Comparison of ENCODE assay signal across 9 mouse cellular contexts in genomic region chr3:86793720-86794191, GRCm38 (mm10).
DNase-seq lines count a peak whose midpoint lies in the region; ATAC-seq and TF ChIP-seq lines count a peak whose summit lies in the region.
"Had no signal": no experiment of that assay in that cellular context is flagged by ENCODE, and none has a peak within 500 bp of the region (broad histone marks: within the 10 kb centered on the region; RNA-seq: fewer than 3 reads in every experiment).

No protein-coding gene starts in this region.

- H3K4me3 ChIP-seq in limb, embryonic 14.5 days (replicated peaks; ENCODE audit: low read length): no peak overlapping the region
- H3K4me3 ChIP-seq in limb, embryonic 10.5 days: no peak overlapping the region
- H3K4me3 ChIP-seq in hindbrain, postnatal 0 days (ENCODE audit: low read length): no peak overlapping the region

- DNase-seq in adrenal gland, adult 2 months: peak; percentile 68
- DNase-seq in adrenal gland, adult 18-20 months (ENCODE audit: low spot score in 2 of 2): no peak
- DNase-seq in limb, embryonic 14.5 days (ENCODE audit: low spot score): no peak
- no peak for DNase-seq in limb, embryonic 10.5 days (ENCODE audit: low spot score)
- peak; percentile 44 for DNase-seq in hindbrain, postnatal 0 days (ENCODE audit: low spot score)
- DNase-seq in lung, postnatal 4 days: peak; percentile 54 to 71
- DNase-seq in urinary bladder, postnatal 14 days (ENCODE audit: low spot score): no peak
- DNase-seq: thymus, postnatal 25 days had no signal

- no peak overlapping the region for H3K4me2 ChIP-seq in limb, embryonic 14.5 days (replicated peaks; ENCODE audit: low read depth, low read length, severe bottlenecking)
- no peak overlapping the region for H3K4me2 ChIP-seq in hindbrain, postnatal 0 days (ENCODE audit: low read depth, low read length)

- TF ChIP-seq POLR2A in limb, embryonic 14.5 days (IDR thresholded peaks at IDR 0.05; ENCODE audit: borderline replicate concordance, extremely low read depth, insufficient read depth, insufficient read length): no peak

- no peak overlapping the region for H3K9ac ChIP-seq in limb, embryonic 14.5 days (ENCODE audit: low read depth, low read length, severe bottlenecking)
- no peak overlapping the region for H3K9ac ChIP-seq in hindbrain, postnatal 0 days (replicated peaks; ENCODE audit: low read length)

- H3K36me3 ChIP-seq in limb, embryonic 14.5 days (ENCODE audit: control insufficient read depth, insufficient read depth, low read length): no peaks in the 10 kb centered on the region
- H3K36me3 ChIP-seq in limb, embryonic 10.5 days: no peaks in the 10 kb centered on the region
- peaks cover 27% of the 10 kb centered on the region for H3K36me3 ChIP-seq in hindbrain, postnatal 0 days (ENCODE audit: insufficient read depth, low read length)

- no peak for ATAC-seq in limb, embryonic 14.5 days (ENCODE audit: low FRiP score, low read depth)
- ATAC-seq in hindbrain, postnatal 0 days: peak; percentile 56
- ATAC-seq in megakaryocyte, adult 5-6 weeks (ENCODE audit: poor library complexity, severe bottlenecking): no peak

- 71% methylated on average over 1 of the region's 1 CpGs for WGBS in limb, embryonic 14.5 days
- WGBS in limb, embryonic 10.5 days: 76% methylated on average over 1 of the region's 1 CpGs
- 14% methylated on average over 1 of the region's 1 CpGs for WGBS in hindbrain, postnatal 0 days

- no peaks in the 10 kb centered on the region for H3K27me3 ChIP-seq in limb, embryonic 14.5 days (ENCODE audit: control insufficient read depth, insufficient read depth, low read length)
- H3K27me3 ChIP-seq in limb, embryonic 10.5 days (ENCODE audit: low read depth, poor library complexity, severe bottlenecking): no peaks in the 10 kb centered on the region
- H3K27me3 ChIP-seq in hindbrain, postnatal 0 days (ENCODE audit: insufficient read depth, low read length): no peaks in the 10 kb centered on the region

- TF ChIP-seq CTCF in hindbrain, postnatal 0 days (IDR thresholded peaks at IDR 0.05; ENCODE audit: low read depth): no peak

- no peaks in the 10 kb centered on the region for H3K9me3 ChIP-seq in limb, embryonic 14.5 days (ENCODE audit: control insufficient read depth, low read length)
- no peaks in the 10 kb centered on the region for H3K9me3 ChIP-seq in limb, embryonic 10.5 days (replicated peaks)
- no peaks in the 10 kb centered on the region for H3K9me3 ChIP-seq in hindbrain, postnatal 0 days (ENCODE audit: low read length)

- peaks cover 9% of the 10 kb centered on the region for H3K4me1 ChIP-seq in limb, embryonic 14.5 days (ENCODE audit: control insufficient read depth, insufficient read depth, low read length)
- peaks cover 20% of the 10 kb centered on the region for H3K4me1 ChIP-seq in limb, embryonic 10.5 days
- H3K4me1 ChIP-seq in hindbrain, postnatal 0 days (ENCODE audit: insufficient read depth, low read length): peaks cover 9% of the 10 kb centered on the region; the same call in 1 of the 2 replicates

- 0 out of 2 replicates have a peak overlapping the region, but pooled peaks have one; percentile 28 for H3K27ac ChIP-seq in limb, embryonic 14.5 days (replicated peaks; ENCODE audit: low read depth, low read length)
- no peak overlapping the region for H3K27ac ChIP-seq in limb, embryonic 10.5 days
- H3K27ac ChIP-seq in hindbrain, postnatal 0 days: peak overlapping the region; percentile 51; the same call in 1 of the 2 replicates

Comparison
In these comparisons a context has a peak if more than half of its experiments do, and no peak if none do; other contexts are left out.
1. DNase-seq: peak in adrenal gland, adult 2 months (single experiment), hindbrain, postnatal 0 days (single experiment) and lung, postnatal 4 days (2 of 2); none in adrenal gland, adult 18-20 months (0 of 2), limb, embryonic 14.5 days (single experiment), limb, embryonic 10.5 days (single experiment) and urinary bladder, postnatal 14 days (single experiment).